Mouse (Mus musculus) limb, embryonic 13.5 days (tissue): ENCODE measurements around the gene Slc7a14. TPM values are rescaled to one million over a fixed set of nuclear protein-coding genes. Genes with fewer than 3 reads are reported as not detected.

Experiments
- ATAC-seq: fragments of 200-750 bp; cut with Nextera tagmentation; 2 replicates; pipeline ENCODE4 v1.8.0; 2017; ENCODE audit warnings: low read depth, moderate number of reproducible peaks, moderate TSS enrichment; ENCODE audit not compliant: low FRiP score
- H3K27ac ChIP-seq: fragments of 300-500 bp; sonication (generic); 2 replicates; pipeline ENCODE4 v1.5.1; 2015; ENCODE audit warnings: inconsistent platforms, mild to moderate bottlenecking, moderate library complexity
- H3K27me3 ChIP-seq: fragments of 300-500 bp; sonication (generic); 2 replicates; pipeline ENCODE4 v1.6.1; 2015; ENCODE audit warnings: mild to moderate bottlenecking, inconsistent platforms
- H3K36me3 ChIP-seq: fragments of 300-500 bp; sonication (generic); 2 replicates; pipeline ENCODE4 v1.6.1; 2015; ENCODE audit warnings: inconsistent platforms, mild to moderate bottlenecking, moderate library complexity
- H3K4me1 ChIP-seq: fragments of 300-500 bp; sonication (generic); 2 replicates; pipeline ENCODE4 v1.6.1; 2015; ENCODE audit warnings: inconsistent platforms
- H3K4me2 ChIP-seq: fragments of 300-500 bp; sonication (generic); replicated peaks from 2 replicates; pipeline ENCODE4 v1.6.1; 2015; ENCODE audit warnings: inconsistent platforms, mild to moderate bottlenecking, moderate library complexity
- H3K4me3 ChIP-seq: fragments of 300-500 bp; sonication (generic); 2 replicates; pipeline ENCODE4 v1.5.1; 2015; ENCODE audit warnings: moderate library complexity, mild to moderate bottlenecking, inconsistent platforms
- H3K9ac ChIP-seq: fragments of 300-500 bp; sonication (generic); 2 replicates; pipeline ENCODE4 v1.6.1; 2015; ENCODE audit warnings: mild to moderate bottlenecking, inconsistent platforms
- H3K9me3 ChIP-seq: fragments of 300-500 bp; sonication (generic); 2 replicates; pipeline ENCODE4 v1.6.1; 2016; ENCODE audit warnings: inconsistent platforms
- WGBS: fragments of 180-500 bp; shearing (Covaris S2); methylation state at CpG from one replicate; pipeline ENCODE4 v1.1.7; 2015; 5-methylcytosine and 5-hydroxymethylcytosine counted together
- polyA plus RNA-seq: library from polyadenylated mRNA; unstranded; fragments of >200 nt; fragmentation: Nextera tagmentation; extraction: Ambion mirVana; gene quantifications from 2 replicates; pipeline ENCODE4 v1.2.1, GENCODE M21; 2015

The Slc7a14 gene
- polyA plus RNA-seq, 1 experiment from 2014 or later: 0.08 TPM

DNA sequence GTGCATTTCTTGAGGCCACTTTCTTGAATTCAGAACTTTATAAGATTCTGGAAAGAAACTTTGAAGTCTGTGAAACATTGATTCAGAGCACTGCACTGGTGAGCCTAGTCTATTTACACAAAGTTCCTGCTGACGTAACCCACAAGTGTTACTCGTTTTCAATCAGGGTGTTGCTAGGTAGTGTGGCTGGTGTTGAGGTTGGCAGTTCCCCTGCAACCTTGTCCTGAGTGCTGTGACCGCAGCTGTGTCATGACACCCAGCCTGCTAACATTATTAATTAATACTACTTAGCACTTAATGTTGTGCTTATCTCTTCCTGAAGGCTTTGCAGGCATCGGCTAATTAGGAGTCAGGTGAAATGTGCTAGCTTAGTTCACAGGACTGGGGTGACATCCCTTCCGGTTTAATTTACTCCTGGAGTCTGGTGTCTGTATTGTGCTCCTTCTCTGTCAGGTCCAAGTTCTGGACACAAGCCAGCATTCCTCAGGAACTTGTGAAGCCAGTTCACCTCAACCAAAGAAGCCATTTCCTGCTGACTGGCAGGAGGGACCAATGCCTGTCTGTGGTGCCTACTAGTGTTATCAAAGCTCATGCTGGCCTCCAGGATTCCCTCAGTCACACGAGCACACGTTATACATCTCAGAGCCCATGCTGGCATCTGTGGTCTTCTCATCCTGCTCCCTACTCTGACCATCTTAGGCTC, 50.5 kb downstream of the Slc7a14 start:
- peak; percentile 11; the same call in 1 of the 2 replicates for ATAC-seq
- H3K27ac ChIP-seq: peak overlapping the region; percentile 87

GRCm38 (mm10) chr3:31254427-31254826, 55.8 kb downstream of the Slc7a14 start:
- H3K36me3 ChIP-seq: no peaks in the 10 kb centered on the region
- H3K9me3 ChIP-seq: no peaks in the 10 kb centered on the region
- no peak overlapping the region for H3K27ac ChIP-seq
- H3K4me2 ChIP-seq: no peak overlapping the region
- ATAC-seq: no peak
- no peak overlapping the region for H3K4me3 ChIP-seq
- H3K27me3 ChIP-seq: no peaks in the 10 kb centered on the region
- H3K4me1 ChIP-seq: no peaks in the 10 kb centered on the region
- 66% methylated on average over 7 of the region's 7 CpGs for WGBS
- no peak overlapping the region for H3K9ac ChIP-seq

More for the DNA sequence above, 50.5 kb downstream of the Slc7a14 start:
- 55% methylated on average over 7 of the region's 7 CpGs for WGBS
- no peaks in the 10 kb centered on the region for H3K36me3 ChIP-seq
- H3K4me1 ChIP-seq: peaks cover 30% of the 10 kb centered on the region
- no peaks in the 10 kb centered on the region for H3K27me3 ChIP-seq
- no peak overlapping the region for H3K4me2 ChIP-seq
- H3K9ac ChIP-seq: 0 out of 2 replicates have a peak overlapping the region, but pooled peaks have one; percentile 19
- no peak overlapping the region for H3K4me3 ChIP-seq
- H3K9me3 ChIP-seq: no peaks in the 10 kb centered on the region

GRCm38 (mm10) chr3:31253862-31254261, 56.3 kb downstream of the Slc7a14 start:
- Histone ChIP-seq H3K9me3 (no peaks in the 10 kb centered on the region), H3K9ac (no peak overlapping the region), H3K36me3 (no peaks in the 10 kb centered on the region), H3K4me2 (no peak overlapping the region), H3K4me3 (no peak overlapping the region), H3K27me3 (no peaks in the 10 kb centered on the region), H3K4me1 (no peaks in the 10 kb centered on the region), H3K27ac (no peak overlapping the region)
- 89% methylated on average over 9 of the region's 9 CpGs for WGBS
- no peak for ATAC-seq

DNA sequence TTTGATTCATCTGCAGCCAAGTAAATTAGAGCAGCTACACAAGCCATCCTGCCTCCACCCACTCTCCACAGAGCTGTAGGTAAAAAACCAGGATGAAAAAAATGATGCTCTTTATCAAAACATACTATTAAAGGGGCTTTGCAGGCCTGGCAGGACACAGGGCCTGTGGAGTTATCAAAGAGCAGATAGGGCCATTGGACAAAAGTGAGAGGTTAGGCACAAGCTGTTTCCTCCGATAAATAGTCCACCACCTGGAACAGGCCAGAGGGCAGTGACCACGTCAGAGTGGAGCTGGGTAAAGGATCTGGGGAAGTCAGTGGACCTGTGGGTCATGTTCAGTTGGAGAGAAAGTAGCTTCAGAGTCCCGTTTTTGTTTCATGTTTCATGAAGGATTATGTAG, 57.6 kb downstream of the Slc7a14 start:
- Histone ChIP-seq H3K27ac (no peak overlapping the region), H3K4me3 (no peak overlapping the region), H3K27me3 (no peaks in the 10 kb centered on the region), H3K4me2 (no peak overlapping the region), H3K9ac (no peak overlapping the region), H3K9me3 (no peaks in the 10 kb centered on the region), H3K4me1 (peaks cover 6% of the 10 kb centered on the region), H3K36me3 (no peaks in the 10 kb centered on the region)
- ATAC-seq: no peak
- WGBS: 75% methylated on average over 3 of the region's 3 CpGs

GRCm38 (mm10) chr3:31243478-31243877, 66.7 kb downstream of the Slc7a14 start:
- H3K9ac ChIP-seq: no peak overlapping the region
- ATAC-seq: no peak
- 85% methylated on average over 1 of the region's 1 CpGs for WGBS
- H3K27ac ChIP-seq: no peak overlapping the region
- no peaks in the 10 kb centered on the region for H3K27me3 ChIP-seq
- no peaks in the 10 kb centered on the region for H3K9me3 ChIP-seq
- peaks cover 9% of the 10 kb centered on the region for H3K4me1 ChIP-seq
- H3K36me3 ChIP-seq: no peaks in the 10 kb centered on the region
- H3K4me2 ChIP-seq: no peak overlapping the region
- no peak overlapping the region for H3K4me3 ChIP-seq

DNA sequence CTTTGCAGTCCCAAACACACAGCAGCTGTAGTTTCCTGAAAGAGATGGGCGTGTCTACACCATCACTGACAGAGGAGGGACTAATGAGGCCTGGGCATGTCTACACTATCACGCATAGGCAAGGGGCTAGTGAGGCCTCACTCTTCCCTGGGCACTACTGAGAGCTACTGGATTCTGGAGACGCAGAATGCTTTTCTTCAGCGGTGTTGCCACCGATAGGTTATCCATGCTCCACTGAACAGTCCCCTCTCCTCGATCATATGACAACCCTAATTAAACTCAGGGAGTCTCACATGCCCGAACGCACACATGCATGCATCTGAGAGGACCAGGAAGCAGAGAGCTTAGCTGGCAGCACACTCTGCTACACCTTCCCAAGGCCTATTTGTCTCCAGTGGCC, 69.3 kb downstream of the Slc7a14 start:
- WGBS: 82% methylated on average over 8 of the region's 8 CpGs
- H3K27me3 ChIP-seq: no peaks in the 10 kb centered on the region
- no peaks in the 10 kb centered on the region for H3K9me3 ChIP-seq
- H3K4me1 ChIP-seq: peaks cover 6% of the 10 kb centered on the region; the same call in 1 of the 2 replicates
- H3K9ac ChIP-seq: no peak overlapping the region
- no peak overlapping the region for H3K27ac ChIP-seq
- H3K4me3 ChIP-seq: no peak overlapping the region
- no peaks in the 10 kb centered on the region for H3K36me3 ChIP-seq
- peak; percentile 52 for ATAC-seq
- no peak overlapping the region for H3K4me2 ChIP-seq

- Histone ChIP-seq H3K9ac (no peak overlapping the region), H3K27me3 (no peaks in the 10 kb centered on the region), H3K4me3 (no peak overlapping the region), H3K4me1 (no peaks in the 10 kb centered on the region), H3K4me2 (no peak overlapping the region), H3K27ac (no peak overlapping the region), H3K36me3 (no peaks in the 10 kb centered on the region), H3K9me3 (no peaks in the 10 kb centered on the region)
- 92% methylated on average over 3 of the region's 3 CpGs for WGBS
- no peak for ATAC-seq
Measured at GRCm38 (mm10) chr3:31239645-31240044, 70.5 kb downstream of the Slc7a14 start.

- WGBS: 32% methylated on average over 3 of the region's 3 CpGs
- H3K9ac ChIP-seq: no peak overlapping the region
- ATAC-seq: no peak
Measured at GRCm38 (mm10) chr3:31237936-31238335, 72.2 kb downstream of the Slc7a14 start.

DNA sequence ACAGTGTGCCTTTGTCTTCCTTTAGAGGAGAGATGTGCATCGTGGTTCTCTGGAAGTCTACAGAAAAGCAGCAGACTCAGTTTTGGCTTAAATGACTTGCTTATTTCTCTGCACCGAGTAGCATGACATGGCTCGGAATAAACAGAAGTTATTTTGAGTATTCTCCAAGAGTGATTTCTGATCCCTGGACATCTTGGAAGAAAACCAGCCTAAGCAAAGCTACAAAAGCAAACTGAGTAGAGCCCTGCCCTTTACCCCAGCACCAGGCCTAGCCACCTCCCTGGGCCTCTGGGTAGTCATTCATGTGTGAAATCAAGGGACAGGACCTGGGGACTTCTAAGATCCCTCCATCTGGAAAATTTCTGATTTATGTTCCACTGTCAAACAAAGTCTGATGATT, 74.0 kb downstream of the Slc7a14 start:
- no peak overlapping the region for H3K27ac ChIP-seq
- 81% methylated on average over 3 of the region's 3 CpGs for WGBS
- H3K4me2 ChIP-seq: no peak overlapping the region
- no peak for ATAC-seq
- H3K36me3 ChIP-seq: no peaks in the 10 kb centered on the region
- peaks cover 12% of the 10 kb centered on the region for H3K4me1 ChIP-seq
- no peak overlapping the region for H3K9ac ChIP-seq
- H3K4me3 ChIP-seq: no peak overlapping the region
- no peaks in the 10 kb centered on the region for H3K9me3 ChIP-seq
- H3K27me3 ChIP-seq: no peaks in the 10 kb centered on the region

More at GRCm38 (mm10) chr3:31237936-31238335, 72.2 kb downstream of the Slc7a14 start:
- H3K4me1 ChIP-seq: peaks cover 12% of the 10 kb centered on the region
- no peaks in the 10 kb centered on the region for H3K36me3 ChIP-seq
- no peak overlapping the region for H3K27ac ChIP-seq
- no peak overlapping the region for H3K4me3 ChIP-seq
- H3K27me3 ChIP-seq: no peaks in the 10 kb centered on the region
- H3K9me3 ChIP-seq: no peaks in the 10 kb centered on the region
- no peak overlapping the region for H3K4me2 ChIP-seq

- ATAC-seq: no peak
- WGBS: 67% methylated on average over 7 of the region's 7 CpGs
Measured at GRCm38 (mm10) chr3:31234356-31234755, 75.8 kb downstream of the Slc7a14 start.

GRCm38 (mm10) chr3:31233746-31234312, 76.3 kb downstream of the Slc7a14 start:
- ATAC-seq: peak; percentile 52; the same call in 1 of the 2 replicates
- Histone ChIP-seq H3K4me1 (peaks cover 12% of the 10 kb centered on the region), H3K36me3 (no peaks in the 10 kb centered on the region), H3K9ac (no peak overlapping the region), H3K4me3 (no peak overlapping the region), H3K27me3 (no peaks in the 10 kb centered on the region), H3K4me2 (no peak overlapping the region), H3K27ac (peak overlapping the region; percentile 28; the same call in 1 of the 2 replicates), H3K9me3 (no peaks in the 10 kb centered on the region)
- WGBS: 73% methylated on average over 2 of the region's 2 CpGs

More at GRCm38 (mm10) chr3:31234356-31234755, 75.8 kb downstream of the Slc7a14 start:
- no peaks in the 10 kb centered on the region for H3K27me3 ChIP-seq
- H3K9ac ChIP-seq: no peak overlapping the region
- peaks cover 12% of the 10 kb centered on the region for H3K4me1 ChIP-seq
- no peak overlapping the region for H3K4me3 ChIP-seq
- no peak overlapping the region for H3K4me2 ChIP-seq
- no peak overlapping the region for H3K27ac ChIP-seq
- H3K36me3 ChIP-seq: no peaks in the 10 kb centered on the region
- H3K9me3 ChIP-seq: no peaks in the 10 kb centered on the region

DNA sequence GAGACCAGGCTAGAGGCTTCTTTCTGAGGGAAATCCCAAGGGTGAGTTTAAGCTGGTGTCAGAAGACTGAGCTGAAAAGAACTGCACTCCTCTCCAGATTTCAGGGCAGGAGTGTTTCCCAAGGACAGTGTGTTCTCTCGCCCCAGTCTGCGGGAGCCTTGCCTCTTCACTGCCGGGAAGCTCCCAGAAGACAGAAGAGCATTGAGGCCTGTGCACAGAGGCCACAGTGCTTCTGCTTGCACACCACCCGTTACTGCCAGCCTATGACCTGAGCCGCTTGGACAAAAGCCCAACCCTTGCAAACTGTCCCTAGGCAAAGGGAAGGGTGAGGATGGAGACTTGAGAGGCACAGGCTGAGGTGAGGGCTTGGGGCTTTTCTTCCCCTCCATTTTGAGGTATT, 80.9 kb downstream of the Slc7a14 start:
- no peaks in the 10 kb centered on the region for H3K27me3 ChIP-seq
- H3K27ac ChIP-seq: no peak overlapping the region
- H3K4me2 ChIP-seq: no peak overlapping the region
- no peak overlapping the region for H3K4me3 ChIP-seq
- H3K9me3 ChIP-seq: no peaks in the 10 kb centered on the region
- WGBS: 79% methylated on average over 5 of the region's 5 CpGs
- no peak for ATAC-seq
- no peaks in the 10 kb centered on the region for H3K36me3 ChIP-seq
- no peak overlapping the region for H3K9ac ChIP-seq
- H3K4me1 ChIP-seq: peaks cover 9% of the 10 kb centered on the region
